Mouse (Mus musculus): ENCODE results near the gene BC034090.

Gene BC034090

GRCm38 (mm10) chr1:155242488-155242745 lies 1.8 kb downstream of the BC034090 start:
- no peak for DNase-seq (ENCODE audit: low spot score)

- DNase-seq (ENCODE audit: low spot score): no peak
Measured at GRCm38 (mm10) chr1:155241701-155242487, 2.4 kb downstream of the BC034090 start.

GRCm38 (mm10) chr1:155239962-155240717 lies 4.1 kb downstream of the BC034090 start:
- DNase-seq (ENCODE audit: low spot score): peak; percentile 50

GRCm38 (mm10) chr1:155239169-155239568 lies 5.1 kb downstream of the BC034090 start:
- DNase-seq (ENCODE audit: low spot score): no peak

GRCm38 (mm10) chr1:155238126-155238525 lies 6.1 kb downstream of the BC034090 start:
- no peak for DNase-seq (ENCODE audit: low spot score)

GRCm38 (mm10) chr1:155237390-155237789 lies 6.9 kb downstream of the BC034090 start:
- DNase-seq (ENCODE audit: low spot score): peak; percentile 50

GRCm38 (mm10) chr1:155236306-155237024 lies 7.8 kb downstream of the BC034090 start:
- no peak for DNase-seq (ENCODE audit: low spot score)

- DNase-seq (ENCODE audit: low spot score): no peak
Measured at GRCm38 (mm10) chr1:155235641-155236040, 8.6 kb downstream of the BC034090 start.

GRCm38 (mm10) chr1:155233931-155234607 lies 10.2 kb downstream of the BC034090 start:
- DNase-seq (ENCODE audit: low spot score): peak; percentile 62

- no peak for DNase-seq (ENCODE audit: low spot score)
Measured at GRCm38 (mm10) chr1:155233378-155233777, 10.9 kb downstream of the BC034090 start.

- no peak for DNase-seq (ENCODE audit: low spot score)
Measured at GRCm38 (mm10) chr1:155232786-155233185, 11.5 kb downstream of the BC034090 start.

- DNase-seq (ENCODE audit: low spot score): no peak
Measured at GRCm38 (mm10) chr1:155232385-155232784, 11.9 kb downstream of the BC034090 start.

- DNase-seq (ENCODE audit: low spot score): no peak
Measured at GRCm38 (mm10) chr1:155229464-155230411, 14.5 kb downstream of the BC034090 start.

- DNase-seq (ENCODE audit: low spot score): peak; percentile 75
Measured at GRCm38 (mm10) chr1:155223849-155224554, 20.2 kb downstream of the BC034090 start.

GRCm38 (mm10) chr1:155223036-155223435 lies 21.2 kb downstream of the BC034090 start:
- no peak for DNase-seq (ENCODE audit: low spot score)

GRCm38 (mm10) chr1:155222101-155222669 lies 22.1 kb downstream of the BC034090 start:
- no peak for DNase-seq (ENCODE audit: low spot score)

- DNase-seq (ENCODE audit: low spot score): no peak
Measured at GRCm38 (mm10) chr1:155218924-155219323, 25.3 kb downstream of the BC034090 start.

- DNase-seq (ENCODE audit: low spot score): peak; percentile 65
Measured at GRCm38 (mm10) chr1:155217865-155218541, 26.2 kb downstream of the BC034090 start.

GRCm38 (mm10) chr1:155216844-155217243 lies 27.4 kb downstream of the BC034090 start:
- no peak for DNase-seq (ENCODE audit: low spot score)

Data from layer of hippocampus, adult 11-12 months (tissue).